Mouse (Mus musculus): ENCODE results near the gene Ttyh3.

DNA sequence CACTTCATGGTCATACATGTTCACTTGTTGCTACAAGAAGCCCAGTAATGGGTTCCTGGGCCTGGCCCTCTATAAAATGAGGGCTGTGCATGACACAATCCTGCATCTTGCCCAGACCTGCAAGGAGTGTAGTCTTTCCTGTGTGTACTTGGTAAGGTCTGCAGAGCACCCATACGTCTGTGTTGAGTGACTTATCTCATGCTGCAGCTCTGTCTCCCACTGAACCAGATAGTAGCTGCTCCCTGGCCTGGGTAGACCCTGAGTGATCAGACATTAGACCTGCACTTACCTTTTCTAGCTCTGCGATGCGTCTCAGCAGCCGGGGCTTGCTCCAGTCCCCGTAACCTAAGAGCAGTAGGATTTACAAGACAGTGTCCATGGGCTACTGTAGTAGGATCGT lies 33.3 kb upstream of the Ttyh3 start:
- TF ChIP-seq CTCF (IDR thresholded peaks at IDR 0.05; ENCODE audit: control insufficient read depth, insufficient read depth, low read length) = no peak
- TF ChIP-seq POLR2A (IDR thresholded peaks at IDR 0.05; ENCODE audit: borderline replicate concordance, control insufficient read depth, low read depth, low read length) = no peak
